Mouse (Mus musculus) liver, adult 2 months (tissue): ENCODE data around the gene Ankmy2.

Experiments used
- CTCF ChIP-seq: fragments of 200-500 bp; IDR thresholded peaks from 2 replicates; pipeline ENCODE4 v1.5.1; 2011; ENCODE audit warnings: low read depth, low read length, control low read depth
- POLR2A ChIP-seq: fragments of 200-500 bp; IDR thresholded peaks from 2 replicates; pipeline ENCODE4 v1.6.1; 2011; ENCODE audit warnings: low read length, control low read depth; ENCODE audit not compliant: insufficient read depth; ENCODE audit errors: extremely low read depth

DNA sequence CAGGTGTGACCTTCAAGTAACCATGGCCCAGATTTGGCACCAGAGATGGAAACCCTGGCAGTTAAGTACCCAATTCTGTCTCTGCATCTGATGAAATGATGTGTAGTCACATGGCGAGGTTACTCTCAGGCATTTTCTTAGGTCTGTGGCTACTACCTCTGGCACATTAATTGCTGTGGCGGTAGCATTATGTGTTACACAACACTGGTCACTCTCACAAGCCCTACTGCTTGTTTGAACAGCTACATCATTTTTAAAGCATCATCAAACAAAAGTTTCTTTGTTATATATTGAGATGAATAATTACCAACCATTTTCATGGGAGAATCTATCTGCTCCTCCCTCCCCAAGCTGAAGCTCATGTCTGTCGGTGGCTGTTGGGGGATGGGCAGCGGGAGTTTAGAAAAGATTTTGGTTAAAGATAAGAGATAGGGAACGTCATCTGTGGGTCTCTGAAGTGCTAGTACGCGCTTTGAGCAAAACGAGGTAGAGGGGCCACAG lies 1.7 kb upstream of the Ankmy2 start:
- TF ChIP-seq CTCF: no peak
- no peak for TF ChIP-seq POLR2A
